Mouse (Mus musculus) neural tube, embryonic 13.5 days (tissue): ENCODE measurements around the gene Mrps10. TPM values are rescaled to one million over a fixed set of nuclear protein-coding genes. Genes with fewer than 3 reads are reported as not detected.
"Not testable (repeated sequence)": the region's sequence is repeated elsewhere in the genome, so short reads cannot be mapped to it uniquely, and the experiment has no call there.

Experiments
- ATAC-seq: fragments of 200-750 bp; cut with Nextera tagmentation; 2 replicates; pipeline ENCODE4 v1.8.0; 2017; ENCODE audit warnings: low read depth, mild to moderate bottlenecking, moderate TSS enrichment, moderate library complexity
- H3K27ac ChIP-seq: fragments of 300-500 bp; sonication (generic); replicated peaks from 2 replicates; pipeline ENCODE4 v1.5.1; 2015; ENCODE audit warnings: moderate library complexity, mild to moderate bottlenecking, inconsistent platforms
- H3K27me3 ChIP-seq: fragments of 300-500 bp; sonication (generic); 2 replicates; pipeline ENCODE4 v1.6.1; 2015; ENCODE audit warnings: mild to moderate bottlenecking, inconsistent platforms
- H3K36me3 ChIP-seq: fragments of 300-500 bp; sonication (generic); 2 replicates; pipeline ENCODE4 v1.6.1; 2015; ENCODE audit warnings: mild to moderate bottlenecking, inconsistent platforms
- H3K4me1 ChIP-seq: fragments of 300-500 bp; sonication (generic); replicated peaks from 2 replicates; pipeline ENCODE4 v1.6.1; 2015; ENCODE audit warnings: inconsistent platforms
- H3K4me2 ChIP-seq: fragments of 300-500 bp; sonication (generic); 2 replicates; pipeline ENCODE4 v1.6.1; 2015; ENCODE audit warnings: inconsistent platforms, mild to moderate bottlenecking, moderate library complexity
- H3K4me3 ChIP-seq: fragments of 300-500 bp; sonication (generic); 2 replicates; pipeline ENCODE4 v1.5.1; 2015; ENCODE audit warnings: mild to moderate bottlenecking, inconsistent platforms
- H3K9ac ChIP-seq: fragments of 300-500 bp; sonication (generic); 2 replicates; pipeline ENCODE4 v1.6.1; 2015; ENCODE audit warnings: moderate library complexity, mild to moderate bottlenecking, inconsistent platforms
- H3K9me3 ChIP-seq: fragments of 300-500 bp; sonication (generic); 2 replicates; pipeline ENCODE4 v1.6.1; 2016; ENCODE audit warnings: inconsistent platforms
- WGBS: fragments of 180-500 bp; shearing (Covaris S2); methylation state at CpG from one replicate; pipeline ENCODE4 v1.1.7; 2015; 5-methylcytosine and 5-hydroxymethylcytosine counted together
- polyA plus RNA-seq: library from polyadenylated mRNA; unstranded; fragments of >200 nt; fragmentation: Nextera tagmentation; extraction: Ambion mirVana; gene quantifications from 2 replicates; pipeline ENCODE4 v1.2.1, GENCODE M21; 2015

Gene Mrps10
- polyA plus RNA-seq, 1 experiment from 2014 or later: 78.1 TPM

GRCm38 (mm10) chr17:47422616-47423015 is 53.9 kb downstream of the Mrps10 start:
- not testable (repeated sequence) for ATAC-seq

DNA sequence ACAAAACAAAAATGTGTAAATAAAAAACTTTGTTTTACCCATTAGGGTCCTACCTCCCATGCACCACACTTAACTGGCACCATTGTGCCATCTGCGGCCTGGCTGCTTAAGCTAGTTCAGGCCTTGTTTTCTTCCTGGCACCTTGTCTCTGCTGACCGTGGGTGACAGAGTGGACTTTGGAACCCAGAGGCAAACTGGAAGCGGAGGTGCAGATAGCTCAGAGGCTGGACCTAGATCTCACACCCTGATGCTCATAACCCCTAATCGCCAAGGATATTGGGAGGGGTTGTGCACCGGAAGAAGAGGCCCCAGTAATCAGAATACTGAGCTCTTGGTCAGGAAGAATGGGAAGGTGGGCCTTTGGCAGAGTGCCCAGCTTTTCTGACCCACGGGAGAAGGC is 55.5 kb downstream of the Mrps10 start:
- no peak for ATAC-seq
- Histone ChIP-seq H3K4me2 (no peak overlapping the region), H3K27me3 (no peaks in the 10 kb centered on the region), H3K4me3 (no peak overlapping the region), H3K36me3 (no peaks in the 10 kb centered on the region), H3K4me1 (peaks cover 9% of the 10 kb centered on the region; the same call in 1 of the 2 replicates), H3K27ac (no peak overlapping the region), H3K9ac (no peak overlapping the region), H3K9me3 (no peaks in the 10 kb centered on the region)
- WGBS: 78% methylated on average over 6 of the region's 6 CpGs

More at GRCm38 (mm10) chr17:47422616-47423015, 53.9 kb downstream of the Mrps10 start:
- WGBS: 94% methylated on average over 1 of the region's 1 CpGs
- H3K27me3 ChIP-seq, H3K9ac ChIP-seq, H3K4me3 ChIP-seq, H3K4me1 ChIP-seq, H3K27ac ChIP-seq, H3K4me2 ChIP-seq, H3K9me3 ChIP-seq, H3K36me3 ChIP-seq: not testable (repeated sequence)

DNA sequence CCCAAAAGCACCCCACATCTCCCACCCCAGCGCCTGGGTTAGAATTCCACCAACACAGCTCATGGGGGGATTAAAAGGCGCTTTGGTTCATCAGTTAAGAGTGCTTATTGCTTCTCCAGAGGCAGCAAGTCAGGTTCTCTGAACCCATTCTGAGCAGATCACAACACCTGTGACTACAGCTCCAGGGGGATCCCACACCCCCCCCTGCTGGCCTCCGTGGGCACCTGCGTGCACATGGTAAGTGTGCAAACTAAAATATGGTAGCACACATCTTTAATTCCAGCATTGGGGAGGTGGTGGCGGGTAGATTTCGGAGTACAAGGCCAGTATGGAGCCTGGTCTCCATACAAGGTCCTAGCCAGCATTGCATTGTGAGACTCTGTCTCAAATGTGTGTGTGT is 58.6 kb downstream of the Mrps10 start:
- no peak overlapping the region for H3K4me2 ChIP-seq
- no peak overlapping the region for H3K9ac ChIP-seq
- no peaks in the 10 kb centered on the region for H3K36me3 ChIP-seq
- peaks cover 11% of the 10 kb centered on the region; the same call in 1 of the 2 replicates for H3K4me1 ChIP-seq
- H3K27ac ChIP-seq: no peak overlapping the region
- no peak for ATAC-seq
- H3K9me3 ChIP-seq: no peaks in the 10 kb centered on the region
- H3K4me3 ChIP-seq: no peak overlapping the region
- WGBS: 82% methylated on average over 6 of the region's 6 CpGs
- H3K27me3 ChIP-seq: 0 out of 2 replicates have a peak, but pooled peaks cover 6% of the 10 kb centered on the region

DNA sequence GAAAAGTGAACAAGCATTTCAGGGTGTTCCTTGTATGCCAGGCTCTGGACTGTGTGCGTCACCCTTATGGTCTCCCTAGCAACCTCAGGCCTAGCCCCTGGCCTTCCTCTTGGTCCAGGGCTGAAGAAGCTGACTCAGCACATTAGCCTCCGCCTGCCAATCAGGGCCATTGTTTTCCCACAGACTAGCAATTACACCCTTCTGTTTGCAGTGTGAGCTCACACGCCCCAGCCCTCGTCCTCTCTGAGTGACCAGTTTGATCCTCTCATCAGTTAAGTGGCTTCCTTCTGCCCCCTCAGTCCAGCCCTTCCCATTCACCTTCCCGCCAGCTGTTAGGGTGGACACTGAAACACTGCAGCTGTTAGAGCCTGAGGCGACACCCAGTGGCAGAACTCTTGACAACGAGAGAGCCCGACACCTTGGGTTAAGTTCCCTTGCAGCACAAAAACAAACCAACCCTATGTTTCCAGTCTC is 60.2 kb downstream of the Mrps10 start:
- no peak overlapping the region for H3K27ac ChIP-seq
- ATAC-seq: peak; percentile 65; the same call in 1 of the 2 replicates
- 0 out of 2 replicates have a peak, but pooled peaks cover 9% of the 10 kb centered on the region for H3K27me3 ChIP-seq
- 3% methylated on average over 8 of the region's 8 CpGs for WGBS
- no peak overlapping the region for H3K9ac ChIP-seq
- peak overlapping the region; percentile 34 for H3K4me2 ChIP-seq
- no peaks in the 10 kb centered on the region for H3K36me3 ChIP-seq
- H3K4me1 ChIP-seq: peaks cover 11% of the 10 kb centered on the region; the same call in 1 of the 2 replicates
- no peaks in the 10 kb centered on the region for H3K9me3 ChIP-seq
- H3K4me3 ChIP-seq: no peak overlapping the region

- WGBS: 78% methylated on average over 5 of the region's 5 CpGs
- Histone ChIP-seq H3K27ac (no peak overlapping the region), H3K27me3 (peaks cover 19% of the 10 kb centered on the region), H3K36me3 (no peaks in the 10 kb centered on the region), H3K4me2 (no peak overlapping the region), H3K9ac (no peak overlapping the region), H3K9me3 (no peaks in the 10 kb centered on the region), H3K4me1 (peaks cover 11% of the 10 kb centered on the region; the same call in 1 of the 2 replicates), H3K4me3 (no peak overlapping the region)
- no peak for ATAC-seq
Observed at GRCm38 (mm10) chr17:47430815-47431214, 62.1 kb downstream of the Mrps10 start.

Other genes with a start within 250 kb of the Mrps10 start
- 1.1 TPM in 2 replicates for gene Guca1b, start 16.5 kb downstream of the Mrps10 start, polyA plus RNA-seq
- gene Guca1a, start 31.7 kb downstream of the Mrps10 start, polyA plus RNA-seq: 0.46 and 1.1 TPM in 2 replicates
- 0.20 and 0.39 TPM in 2 replicates for gene AI661453, start 67.7 kb downstream of the Mrps10 start, polyA plus RNA-seq
- gene 1700001C19Rik, start 68.5 kb downstream of the Mrps10 start, polyA plus RNA-seq: 0.66 TPM in 1 of 2 replicates, not detected in the other
- 23.2 and 26.6 TPM in 2 replicates for gene Taf8, start 133.4 kb downstream of the Mrps10 start, polyA plus RNA-seq
- gene Ccnd3, start 136.2 kb downstream of the Mrps10 start, polyA plus RNA-seq: 78.5 and 86.5 TPM in 2 replicates
- gene Bysl, start 242.6 kb downstream of the Mrps10 start, polyA plus RNA-seq: 32.9 and 33.2 TPM in 2 replicates
- 38.9 and 39.7 TPM in 2 replicates for gene Med20, start 242.7 kb downstream of the Mrps10 start, polyA plus RNA-seq
- 2.4 and 3.0 TPM in 2 replicates for gene Gm20517, start 242.7 kb downstream of the Mrps10 start, polyA plus RNA-seq